Mouse (Mus musculus) embryonic facial prominence, embryonic 14.5 days (tissue): Measurements from ENCODE around the gene Ccdc28b. TPM values are rescaled to one million over a fixed set of nuclear protein-coding genes. Genes with fewer than 3 reads are reported as not detected.

Experiments
- ATAC-seq: fragments of 200-750 bp; cut with Nextera tagmentation; 2 replicates; pipeline ENCODE4 v1.8.0; 2017; ENCODE audit warnings: low read depth, moderate number of reproducible peaks, moderate TSS enrichment
- DNase-seq: peaks from one replicate; pipeline ENCODE4 v3.0.0-alpha.2; 2015; ENCODE audit warnings: low spot score
- H3K27ac ChIP-seq: fragments of 300-500 bp; sonication (generic); replicated peaks from 2 replicates; pipeline ENCODE4 v1.5.1; 2014; ENCODE audit warnings: low read depth, mild to moderate bottlenecking, low read length, moderate library complexity
- H3K27me3 ChIP-seq: fragments of 300-500 bp; sonication (generic); replicated peaks from 2 replicates; pipeline ENCODE4 v1.6.1; 2014; ENCODE audit warnings: low read length; ENCODE audit not compliant: control insufficient read depth, insufficient read depth
- H3K36me3 ChIP-seq: fragments of 300-500 bp; sonication (generic); 2 replicates; pipeline ENCODE4 v1.6.1; 2014; ENCODE audit warnings: low read length, mixed read lengths; ENCODE audit not compliant: control insufficient read depth, insufficient read depth
- H3K4me1 ChIP-seq: fragments of 300-500 bp; sonication (generic); 2 replicates; pipeline ENCODE4 v1.6.1; 2014; ENCODE audit warnings: antibody characterized with exemption, low read length; ENCODE audit not compliant: control insufficient read depth, insufficient read depth
- H3K4me2 ChIP-seq: fragments of 300-500 bp; sonication (generic); 2 replicates; pipeline ENCODE4 v1.6.1; 2014; ENCODE audit warnings: low read depth, mild to moderate bottlenecking, low read length, moderate library complexity, mixed read lengths
- H3K4me3 ChIP-seq: fragments of 300-500 bp; sonication (generic); 2 replicates; pipeline ENCODE4 v1.5.1; 2014; ENCODE audit warnings: low read depth, mild to moderate bottlenecking, low read length
- H3K9ac ChIP-seq: fragments of 300-500 bp; sonication (generic); 2 replicates; pipeline ENCODE4 v1.6.1; 2014; ENCODE audit warnings: low read depth, mild to moderate bottlenecking, low read length, moderate library complexity, mixed read lengths
- H3K9me3 ChIP-seq: fragments of 300-500 bp; sonication (generic); 2 replicates; pipeline ENCODE4 v1.6.1; 2016; ENCODE audit warnings: low read length; ENCODE audit not compliant: control insufficient read depth
- WGBS: fragments of 180-500 bp; shearing (Covaris S2); extraction: QIAGEN DNeasy Blood & Tissue Kit; methylation state at CpG from one replicate; pipeline ENCODE4 v1.1.7; 2014; 5-methylcytosine and 5-hydroxymethylcytosine counted together
- polyA plus RNA-seq: library from polyadenylated mRNA; unstranded; fragments of >200 nt; fragmentation: Nextera tagmentation; extraction: Ambion mirVana; gene quantifications from 2 replicates; pipeline ENCODE4 v1.2.1, GENCODE M21; 2014

Gene Ccdc28b
- polyA plus RNA-seq, 1 experiment from 2014 or later = 49.7 TPM

GRCm38 (mm10) chr4:129648656-129649055 lies 24.9 kb upstream of the Ccdc28b start:
- DNase-seq (no peak), ATAC-seq (no peak)
- Histone ChIP-seq H3K9ac (no peak overlapping the region), H3K27ac (no peak overlapping the region), H3K27me3 (no peaks in the 10 kb centered on the region), H3K9me3 (no peaks in the 10 kb centered on the region), H3K4me2 (no peak overlapping the region), H3K4me1 (no peaks in the 10 kb centered on the region), H3K4me3 (no peak overlapping the region), H3K36me3 (peaks cover 92% of the 10 kb centered on the region)
- 62% methylated on average over 1 of the region's 1 CpGs for WGBS

DNA sequence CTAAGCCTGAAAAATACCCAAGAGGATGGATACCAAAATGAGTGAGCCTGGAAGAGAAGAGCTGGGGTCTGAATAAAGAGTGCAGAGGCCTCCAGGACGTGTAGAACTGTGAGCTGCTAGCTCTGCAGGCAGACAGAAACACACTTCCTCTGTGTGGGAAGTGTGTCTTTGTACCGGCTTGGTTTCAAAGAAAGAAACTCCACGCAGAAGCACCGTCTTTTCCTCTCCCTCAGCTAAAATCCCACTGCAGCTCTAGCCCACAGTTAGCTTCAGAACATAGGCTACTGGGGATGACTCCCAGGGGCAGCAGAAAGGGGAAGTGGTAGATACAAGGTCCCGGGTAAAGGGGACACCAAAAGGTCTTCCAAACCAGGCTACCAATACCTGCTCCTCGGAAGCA lies 21.5 kb upstream of the Ccdc28b start:
- Histone ChIP-seq H3K9me3 (no peaks in the 10 kb centered on the region), H3K27ac (no peak overlapping the region), H3K4me1 (peaks cover 5% of the 10 kb centered on the region), H3K4me2 (no peak overlapping the region), H3K4me3 (no peak overlapping the region), H3K36me3 (peaks cover 61% of the 10 kb centered on the region), H3K27me3 (no peaks in the 10 kb centered on the region), H3K9ac (peak overlapping the region; percentile 10; the same call in 1 of the 2 replicates)
- ATAC-seq (no peak), DNase-seq (no peak)
- WGBS = 92% methylated on average over 6 of the region's 6 CpGs

DNA sequence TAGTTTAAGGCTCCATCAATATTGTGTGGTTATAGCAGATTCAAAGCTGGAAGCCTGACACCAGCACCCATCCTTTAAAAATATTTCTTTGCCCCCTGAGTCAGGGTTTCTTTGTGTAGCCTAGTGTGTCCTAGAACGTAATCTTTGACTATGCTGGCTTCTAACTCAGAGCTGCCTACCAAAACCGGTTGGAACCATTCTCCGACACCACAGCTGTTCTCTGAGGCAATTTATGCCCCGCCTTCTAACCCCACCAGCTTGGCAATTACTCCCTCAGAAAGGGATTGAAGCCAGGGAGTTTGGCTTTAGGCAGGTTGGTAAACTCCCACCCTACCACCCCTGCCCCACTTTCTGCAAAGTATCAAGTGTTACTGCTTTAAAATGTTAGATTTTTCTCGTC lies 18.0 kb upstream of the Ccdc28b start:
- peak; percentile 60 for DNase-seq
- H3K36me3 ChIP-seq = peaks cover 52% of the 10 kb centered on the region
- H3K9me3 ChIP-seq = no peaks in the 10 kb centered on the region
- WGBS = 38% methylated on average over 5 of the region's 5 CpGs
- peak overlapping the region; percentile 75 for H3K27ac ChIP-seq
- peak overlapping the region; percentile 90; the same call in 1 of the 2 replicates for H3K9ac ChIP-seq
- peak overlapping the region; percentile 89 for H3K4me2 ChIP-seq
- no peak for ATAC-seq
- H3K27me3 ChIP-seq = no peaks in the 10 kb centered on the region
- H3K4me1 ChIP-seq = peaks cover 21% of the 10 kb centered on the region
- H3K4me3 ChIP-seq = peak overlapping the region; percentile 70

- 1% methylated on average over 39 of the region's 60 CpGs for WGBS
- H3K27me3 ChIP-seq = no peaks in the 10 kb centered on the region
- H3K4me3 ChIP-seq = peak within 1 kb of the TSS; percentile 70
- peaks cover 53% of the 10 kb centered on the region for H3K36me3 ChIP-seq
- no peaks in the 10 kb centered on the region for H3K9me3 ChIP-seq
- H3K4me2 ChIP-seq = peak within 1 kb of the TSS; percentile 89
- ATAC-seq = peak; percentile 95
- H3K9ac ChIP-seq = peak within 1 kb of the TSS; percentile 90
- DNase-seq = peak; percentile 100
- H3K27ac ChIP-seq = peak within 1 kb of the TSS; percentile 94
- H3K4me1 ChIP-seq = peaks cover 21% of the 10 kb centered on the region
These were observed 17.1 kb upstream of the Ccdc28b start, which contains the start of gene Txlna for GRCm38 (mm10) chr4:129640638-129641467. Txlna (minus strand) TSS chr4:129641065.

GRCm38 (mm10) chr4:129640101-129640637 lies 16.4 kb upstream of the Ccdc28b start:
- Histone ChIP-seq H3K4me2 (peak overlapping the region; percentile 89), H3K4me1 (peaks cover 21% of the 10 kb centered on the region), H3K27ac (peak overlapping the region; percentile 94), H3K27me3 (no peaks in the 10 kb centered on the region), H3K4me3 (peak overlapping the region; percentile 70), H3K36me3 (peaks cover 53% of the 10 kb centered on the region), H3K9me3 (no peaks in the 10 kb centered on the region), H3K9ac (peak overlapping the region; percentile 90)
- ATAC-seq (no peak), DNase-seq (peak; percentile 23)
- WGBS = 3% methylated on average over 17 of the region's 17 CpGs

DNA sequence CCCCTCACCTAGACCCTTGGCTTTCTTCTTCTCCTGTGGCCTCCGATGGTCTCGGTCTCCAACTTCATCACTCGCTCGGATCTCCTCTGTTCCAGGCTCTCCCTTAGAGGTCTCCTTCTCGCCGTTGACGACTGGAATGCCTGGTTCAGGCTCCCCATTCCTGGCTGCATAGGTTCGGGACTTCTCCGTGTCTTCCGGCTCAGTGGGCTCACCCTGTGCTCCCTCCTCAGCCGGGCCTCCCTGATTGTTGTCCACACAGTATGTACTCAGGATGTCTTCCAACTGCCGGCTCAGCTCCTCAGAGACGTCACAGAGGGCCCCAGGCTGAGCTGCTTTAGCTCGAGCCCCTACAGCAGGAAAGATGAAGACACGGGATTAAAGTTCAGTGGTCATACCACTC lies 15.5 kb upstream of the Ccdc28b start:
- ATAC-seq = no peak
- DNase-seq = no peak
- Histone ChIP-seq H3K36me3 (peaks cover 53% of the 10 kb centered on the region), H3K9me3 (no peaks in the 10 kb centered on the region), H3K4me3 (peak overlapping the region; percentile 70), H3K4me2 (peak overlapping the region; percentile 89), H3K9ac (peak overlapping the region; percentile 90; the same call in 1 of the 2 replicates), H3K4me1 (peaks cover 21% of the 10 kb centered on the region), H3K27me3 (no peaks in the 10 kb centered on the region), H3K27ac (no peak overlapping the region)
- 81% methylated on average over 15 of the region's 15 CpGs for WGBS

DNA sequence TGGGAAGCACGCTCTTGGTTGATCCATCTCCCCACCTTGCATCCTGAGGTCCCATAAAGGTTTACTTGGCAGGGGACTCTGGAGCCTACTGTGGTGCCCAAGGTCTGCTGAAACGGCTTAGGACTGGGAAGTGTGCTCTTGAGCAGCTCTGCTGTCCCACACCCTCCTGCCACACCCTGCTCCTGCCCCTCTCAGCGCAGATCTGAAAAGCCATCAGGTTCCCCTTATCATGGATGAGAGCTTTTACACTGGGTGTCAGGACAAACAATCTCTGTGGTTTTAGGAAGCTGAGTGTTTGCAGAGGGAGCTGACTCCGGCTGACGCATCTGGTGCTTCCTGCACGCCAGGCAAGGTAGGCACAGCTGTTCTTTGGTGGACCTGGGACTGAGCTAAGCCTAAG lies 10.1 kb upstream of the Ccdc28b start:
- no peaks in the 10 kb centered on the region for H3K9me3 ChIP-seq
- peaks cover 4% of the 10 kb centered on the region; the same call in 1 of the 2 replicates for H3K4me1 ChIP-seq
- DNase-seq = no peak
- ATAC-seq = no peak
- no peak overlapping the region for H3K4me3 ChIP-seq
- 94% methylated on average over 6 of the region's 6 CpGs for WGBS
- no peak overlapping the region for H3K27ac ChIP-seq
- H3K27me3 ChIP-seq = no peaks in the 10 kb centered on the region
- no peak overlapping the region for H3K9ac ChIP-seq
- H3K4me2 ChIP-seq = no peak overlapping the region
- peaks cover 99% of the 10 kb centered on the region for H3K36me3 ChIP-seq

DNA sequence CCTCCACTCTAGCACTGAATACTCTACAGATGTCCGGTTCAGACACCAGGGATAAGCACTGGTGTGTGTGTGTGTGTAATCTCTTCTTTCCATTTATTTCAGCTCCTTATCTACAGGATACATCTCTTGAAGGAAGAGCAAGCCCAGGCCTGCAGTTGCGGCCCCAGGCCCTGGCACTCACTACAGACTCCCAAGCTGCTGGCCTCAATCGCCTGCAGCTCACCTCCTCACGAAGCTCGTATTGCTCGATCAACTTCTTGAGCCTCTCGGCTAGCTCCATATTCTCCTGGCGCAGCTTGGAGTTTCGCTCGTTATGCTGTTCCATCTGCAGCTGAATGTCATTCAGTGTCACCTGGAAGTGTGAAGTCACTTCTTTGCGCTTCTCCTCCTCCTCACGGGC lies 8.1 kb upstream of the Ccdc28b start:
- 89% methylated on average over 12 of the region's 12 CpGs for WGBS
- Histone ChIP-seq H3K4me3 (no peak overlapping the region), H3K27ac (no peak overlapping the region), H3K9me3 (no peaks in the 10 kb centered on the region), H3K9ac (no peak overlapping the region), H3K4me2 (no peak overlapping the region), H3K4me1 (no peaks in the 10 kb centered on the region), H3K27me3 (no peaks in the 10 kb centered on the region), H3K36me3 (peaks cover 100% of the 10 kb centered on the region)
- DNase-seq = no peak
- ATAC-seq = no peak
